In genomic region chr13:59822507-59823462, GRCm38 (mm10) we compare ENCODE assay signal across 8 mouse cellular contexts. TPM values are rescaled to one million over a fixed set of nuclear protein-coding genes. Genes with fewer than 3 reads are reported as not detected.
DNase-seq lines count a peak whose midpoint lies in the region; ATAC-seq lines count a peak whose summit lies in the region.

Tut7 (minus strand) TSS chr13:59823147.

- WGBS in intestine, embryonic 14.5 days = under 1% methylated on average over 100 of the region's 100 CpGs

- peaks cover 12% of the 10 kb centered on the region for H3K36me3 ChIP-seq in intestine, embryonic 14.5 days (ENCODE audit: control insufficient read depth, insufficient read depth, low read length)

- H3K4me3 ChIP-seq in intestine, embryonic 14.5 days (ENCODE audit: low read depth, low read length) = peak within 1 kb of the TSS; percentile 75

- intact Hi-C loops in left cerebral cortex, postnatal 14 days (cut with DNase I) = no loop called here

- H3K4me2 ChIP-seq in intestine, embryonic 14.5 days (ENCODE audit: low read length) = peak within 1 kb of the TSS; percentile 62

- H3K9me3 ChIP-seq in intestine, embryonic 14.5 days (ENCODE audit: control insufficient read depth, low read length) = no peaks in the 10 kb centered on the region

- peak; percentile 98 for ATAC-seq in intestine, embryonic 14.5 days (replicated peaks; ENCODE audit: low FRiP score, low TSS enrichment, low read depth)

- peak; percentile 96 to 98 for DNase-seq in adrenal gland, adult (ENCODE audit: inconsistent age in 2 of 2, low spot score in 1 of 2)
- DNase-seq in embryo, embryonic 10.5 days (ENCODE audit: low spot score) = peak; percentile 96
- peak; percentile 95 for DNase-seq in gastrocnemius, postnatal 25 days
- peak; percentile 95 for DNase-seq in intestine, embryonic 14.5 days (ENCODE audit: low spot score)
- DNase-seq in left cerebral cortex, postnatal 14 days (ENCODE audit: low spot score in 2 of 2) = peak; percentile 94
- peak; percentile 97 for DNase-seq in mesoderm, embryonic 11.5 days (ENCODE audit: low read depth, low spot score)
- peak; percentile 89 to 90 for DNase-seq in right cerebral cortex, postnatal 36 days (ENCODE audit: low spot score in 2 of 2)
- peak; percentile 93 for DNase-seq in yolk sac, embryonic 10.5 days (ENCODE audit: low spot score)

- H3K27me3 ChIP-seq in intestine, embryonic 14.5 days (replicated peaks; ENCODE audit: control insufficient read depth, insufficient read depth, low read length) = no peaks in the 10 kb centered on the region

- peak within 1 kb of the TSS; percentile 89 for H3K9ac ChIP-seq in intestine, embryonic 14.5 days (ENCODE audit: low read length)

- peak within 1 kb of the TSS; percentile 88 for H3K27ac ChIP-seq in intestine, embryonic 14.5 days (ENCODE audit: low read depth)

- H3K4me1 ChIP-seq in intestine, embryonic 14.5 days (replicated peaks; ENCODE audit: control insufficient read depth, insufficient read depth, low read length) = peaks cover 27% of the 10 kb centered on the region

RNA-seq across cellular contexts. Expression of gene Tut7, which starts in this region (rescaled TPM):
- 10 to 100 TPM; 38.7 to 40.8 TPM for total RNA-seq in gastrocnemius, postnatal 25 days (2021)
- 40.8 and 43.6 TPM in 2 replicates for polyA plus RNA-seq in intestine, embryonic 14.5 days (2014; fragmentation: Nextera tagmentation; extraction: Ambion mirVana)
- 10 to 100 TPM; 60.9 to 66.6 TPM for total RNA-seq in left cerebral cortex, postnatal 14 days (2021)

Comparison
In these comparisons a context has a peak if more than half of its experiments do, and no peak if none do; other contexts are left out.
1. Peak in every context shown above with its lines: DNase-seq, ATAC-seq, H3K4me3 ChIP-seq and H3K27ac ChIP-seq.